Mouse (Mus musculus) CD4-positive naive resting alpha-beta T cell, adult 76 days (primary cell): Measurements from ENCODE around the gene Sirt2. TPM values are rescaled to one million over a fixed set of nuclear protein-coding genes. Genes with fewer than 3 reads are reported as not detected.

Experiments
- total RNA-seq: library from RNA; stranded (reverse); gene quantifications from one replicate; pipeline ENCODE4 v1.2.4, GENCODE M21; 2023

Sirt2 gene
- total RNA-seq = 66.8 TPM

GRCm38 (mm10) chr7:28766173-28766879, at the start of gene Sirt2:
Sirt2 (plus strand) TSS chr7:28766735.

GRCm38 (mm10) chr7:28741709-28742438, 24.7 kb upstream of the Sirt2 start, which contains the start of the genes Mrps12 and Sars2:
Mrps12 (minus strand) TSS chr7:28741820.
Sars2 (plus strand) TSS chr7:28741992.

GRCm38 (mm10) chr7:28756079-28756478, 10.5 kb upstream of the Sirt2 start, which contains the start of gene Ccer2:
Ccer2 (plus strand) TSS chr7:28756174.

GRCm38 (mm10) chr7:28767462-28767965, 979 bp downstream of the Sirt2 start, which contains the start of gene Nfkbib:
Nfkbib (minus strand) TSS chr7:28767512.

GRCm38 (mm10) chr7:28788307-28789195, 22.0 kb downstream of the Sirt2 start, which contains the start of gene Rinl:
Rinl (plus strand) TSS chr7:28788969.

GRCm38 (mm10) chr7:28808221-28808941, 41.8 kb downstream of the Sirt2 start, which contains the start of gene Hnrnpl:
Hnrnpl (plus strand) TSS chr7:28808541.

GRCm38 (mm10) chr7:28824941-28825685, 58.6 kb downstream of the Sirt2 start, which contains the start of gene Ech1:
Ech1 (plus strand) TSS chr7:28825217.

GRCm38 (mm10) chr7:28833723-28834347, 67.3 kb downstream of the Sirt2 start, which contains the start of gene Lgals4:
Lgals4 (plus strand) TSS chr7:28833854.

Other genes starting within 250 kb of the Sirt2 start
- gene Ifnl3, start 243.9 kb upstream of the Sirt2 start, total RNA-seq = not detected
- not detected for gene Sycn, start 225.8 kb upstream of the Sirt2 start, total RNA-seq
- gene Nccrp1, start 219.5 kb upstream of the Sirt2 start, total RNA-seq = 0.50 TPM
- 57.6 TPM for gene Samd4b, start 168.6 kb upstream of the Sirt2 start, total RNA-seq
- gene Pak4, start 168.6 kb upstream of the Sirt2 start, total RNA-seq = 8.9 TPM
- not detected for gene Acp7, start 135.4 kb upstream of the Sirt2 start, total RNA-seq
- 2.4 TPM for gene Fbxo27, start 73.9 kb upstream of the Sirt2 start, total RNA-seq
- gene Fbxo17, start 49.9 kb upstream of the Sirt2 start, total RNA-seq = 16.8 TPM
- 26.1 TPM for gene Mrps12, start 24.9 kb upstream of the Sirt2 start, total RNA-seq
- gene Sars2, start 24.7 kb upstream of the Sirt2 start, total RNA-seq = 18.8 TPM
- not detected for gene Ccer2, start 10.6 kb upstream of the Sirt2 start, total RNA-seq
- gene Nfkbib, start 777 bp downstream of the Sirt2 start, total RNA-seq = 65.7 TPM
- 108 TPM for gene Rinl, start 22.2 kb downstream of the Sirt2 start, total RNA-seq
- 728 TPM for gene Hnrnpl, start 41.8 kb downstream of the Sirt2 start, total RNA-seq
- 50.3 TPM for gene Ech1, start 58.5 kb downstream of the Sirt2 start, total RNA-seq
- 14.5 TPM for gene Lgals4, start 67.1 kb downstream of the Sirt2 start, total RNA-seq
- not detected for gene Lgals7, start 97.1 kb downstream of the Sirt2 start, total RNA-seq
- gene Capn12, start 114.7 kb downstream of the Sirt2 start, total RNA-seq = not detected
- 127 TPM for gene Actn4, start 195.6 kb downstream of the Sirt2 start, total RNA-seq
- 283 TPM for gene Eif3k, start 215.1 kb downstream of the Sirt2 start, total RNA-seq
- 94.9 TPM for gene Map4k1, start 215.3 kb downstream of the Sirt2 start, total RNA-seq